Mouse (Mus musculus): ENCODE measurements at regions not wholly inside any gene's neighbourhood (a gene's known extent, or its start where the extent isn't known, plus 50 kb on each side); places are given as distances from the start of the nearest gene placed in this dataset.

DNA sequence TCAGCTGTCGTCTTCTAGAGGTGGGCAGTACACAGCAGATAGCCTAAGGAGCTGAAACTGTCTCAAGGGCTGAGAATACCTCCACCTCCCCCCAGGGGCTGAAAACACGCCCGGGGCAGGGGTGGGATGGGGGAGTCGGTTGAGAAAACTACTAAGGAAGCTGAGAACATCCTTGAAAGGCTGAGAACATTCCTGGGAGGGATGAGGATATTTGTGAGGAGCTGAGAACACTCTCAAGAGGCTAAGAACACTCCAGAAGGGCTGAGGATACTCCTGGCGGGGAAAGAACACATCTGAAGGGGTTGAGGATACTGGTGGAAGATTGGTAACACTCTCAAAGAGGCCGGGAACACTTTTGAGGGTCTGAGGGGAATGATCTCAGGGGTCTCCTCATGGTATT, 81.3 kb upstream of the Gm9887 start:
- no peak for DNase-seq

DNA sequence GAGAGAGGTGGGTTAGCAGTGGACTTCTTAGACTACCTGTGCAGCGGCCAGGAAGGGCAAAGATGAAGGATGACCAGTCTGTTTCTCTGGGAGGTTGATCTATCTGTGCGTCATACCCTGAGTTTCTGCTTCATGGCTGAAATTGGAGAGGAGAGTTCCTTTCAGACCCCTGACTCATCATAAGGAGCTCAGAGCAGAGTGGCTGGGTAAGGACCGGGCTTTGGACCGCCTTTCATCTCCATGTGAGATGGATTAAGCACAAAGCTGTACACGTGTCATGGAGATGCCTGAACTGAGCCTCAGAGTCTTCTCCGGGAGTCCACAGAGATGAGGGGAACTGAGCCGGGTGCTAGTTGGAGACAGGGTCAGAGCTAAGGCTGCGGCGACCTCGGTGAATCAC, 80.7 kb upstream of the Gm9887 start:
- DNase-seq: no peak

DNA sequence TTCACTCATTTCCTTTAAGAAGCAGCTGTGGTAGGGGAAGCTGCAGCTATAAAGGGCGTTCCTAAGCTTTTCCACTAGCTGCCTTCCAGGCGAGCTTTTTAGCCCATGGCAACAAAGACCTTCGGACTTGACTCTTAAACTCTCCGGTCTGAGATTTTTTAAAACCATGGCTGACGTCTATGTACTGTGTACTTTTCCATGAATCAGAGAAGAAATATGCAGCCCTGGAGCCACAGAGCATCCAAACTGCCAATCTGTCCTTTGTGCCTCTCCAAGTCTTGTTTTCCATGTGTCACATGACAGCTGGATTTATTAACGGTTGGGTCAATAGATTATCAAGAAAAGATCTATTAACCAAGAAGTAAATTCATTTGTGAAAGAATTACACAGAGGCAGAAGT, 78.9 kb upstream of the Gm9887 start:
- peak; percentile 31 to 55 for DNase-seq

DNA sequence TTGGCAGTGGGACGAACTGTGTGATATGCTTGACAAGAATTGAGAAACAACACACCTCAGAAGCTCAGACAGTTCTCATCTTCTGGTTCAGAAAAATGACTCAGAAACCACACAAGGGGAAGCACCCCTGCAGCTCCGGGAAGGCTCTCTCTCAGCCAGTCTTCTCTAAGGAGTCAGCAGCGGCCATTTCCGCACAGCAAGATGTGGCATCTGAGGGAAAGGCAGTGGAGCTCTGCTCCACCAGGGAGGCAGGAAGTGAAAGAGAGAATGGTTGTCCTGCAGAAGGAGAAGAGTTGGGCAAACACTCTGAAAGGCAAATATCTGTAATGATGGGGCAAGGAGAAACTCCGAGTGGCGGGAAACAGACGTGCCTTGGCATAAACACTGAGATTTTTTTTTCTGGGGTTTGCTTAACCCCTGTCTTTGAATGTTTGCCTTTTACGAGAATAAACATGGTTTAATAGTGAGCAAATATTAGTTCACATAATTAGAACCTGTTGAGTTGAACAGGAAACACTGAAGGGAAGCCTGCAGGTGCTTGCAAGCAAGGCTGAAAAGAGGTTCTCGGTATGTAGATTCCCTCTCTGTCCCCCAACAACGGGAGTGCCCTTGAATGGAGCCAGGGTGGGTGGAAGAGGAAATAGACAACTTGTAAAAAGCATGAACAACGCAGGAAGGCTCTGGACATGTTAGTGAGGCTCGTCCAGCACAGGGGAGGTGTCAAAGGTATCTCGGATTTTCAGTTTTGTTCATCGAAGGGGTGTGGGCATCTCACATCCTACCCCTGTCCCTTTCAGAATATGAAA, 75.9 kb upstream of the Gm9887 start:
- peak in 1 of 2 experiments; percentile 51 for DNase-seq

DNA sequence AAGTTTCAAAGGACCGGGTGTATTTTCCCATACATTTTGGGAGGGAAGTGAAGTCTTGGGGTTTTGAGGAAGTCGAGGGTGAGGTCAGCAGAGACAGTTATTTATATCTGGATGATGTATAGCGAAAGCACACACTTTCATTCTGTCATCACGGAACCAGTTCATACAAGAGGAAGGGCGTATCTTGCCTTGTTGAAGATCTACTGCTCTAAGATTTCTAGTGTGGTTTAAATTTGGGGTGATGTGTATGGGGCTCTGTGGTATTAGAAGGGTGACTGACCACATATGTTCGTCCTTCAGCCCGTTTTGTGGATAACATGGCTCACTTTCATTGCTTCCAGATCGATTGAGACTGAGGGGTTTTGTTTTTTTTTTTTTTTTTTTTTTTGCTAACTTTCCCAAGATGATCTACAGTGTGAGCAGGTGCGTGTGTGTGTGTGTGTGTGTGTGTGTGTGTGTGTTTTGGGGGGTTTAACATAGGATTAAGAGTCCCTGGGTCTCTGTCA, 75.1 kb upstream of the Gm9887 start:
- no peak for DNase-seq

DNA sequence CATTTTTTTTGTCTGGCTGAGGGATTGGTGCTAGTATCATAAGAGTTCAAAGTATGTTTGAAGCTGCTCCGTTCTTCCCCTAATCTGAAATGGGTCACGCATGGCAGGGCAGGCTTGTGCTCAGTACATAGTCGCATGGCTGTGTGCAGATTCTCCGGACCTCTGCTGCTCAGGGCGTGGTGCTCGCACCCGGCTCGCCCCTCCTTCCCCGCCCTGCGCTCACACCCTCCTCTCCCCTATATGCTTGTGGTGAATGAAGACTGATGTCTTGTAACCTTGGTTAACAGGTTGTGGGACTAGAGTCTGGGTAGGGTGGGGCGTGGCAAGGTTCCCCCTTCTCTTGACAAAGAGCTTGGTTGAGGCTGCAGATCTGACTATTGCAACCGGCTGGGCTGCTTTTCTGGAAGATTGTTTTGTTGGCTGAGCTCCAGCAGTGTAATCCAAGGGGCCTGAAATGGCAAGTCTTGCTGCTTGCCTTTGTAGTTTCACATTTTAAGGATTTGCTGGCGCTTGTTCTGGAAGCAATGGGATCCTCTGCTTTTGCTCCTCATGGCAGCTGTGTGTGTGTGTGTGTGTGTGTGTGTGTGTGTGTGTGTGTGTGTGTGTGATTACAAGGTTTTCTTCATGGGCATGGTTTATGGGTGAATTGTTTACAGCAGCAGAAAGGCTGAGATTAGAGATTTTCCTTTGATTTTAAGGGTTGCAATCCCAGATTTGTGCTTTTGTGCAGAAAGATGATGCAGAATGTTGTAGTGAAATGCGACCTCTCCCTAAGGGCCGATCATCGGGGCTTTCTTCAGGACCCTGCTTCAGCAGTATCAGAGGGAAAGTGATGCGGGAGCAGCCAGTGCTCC, 74.4 kb upstream of the Gm9887 start:
- peak; percentile 55 to 79 for DNase-seq

DNA sequence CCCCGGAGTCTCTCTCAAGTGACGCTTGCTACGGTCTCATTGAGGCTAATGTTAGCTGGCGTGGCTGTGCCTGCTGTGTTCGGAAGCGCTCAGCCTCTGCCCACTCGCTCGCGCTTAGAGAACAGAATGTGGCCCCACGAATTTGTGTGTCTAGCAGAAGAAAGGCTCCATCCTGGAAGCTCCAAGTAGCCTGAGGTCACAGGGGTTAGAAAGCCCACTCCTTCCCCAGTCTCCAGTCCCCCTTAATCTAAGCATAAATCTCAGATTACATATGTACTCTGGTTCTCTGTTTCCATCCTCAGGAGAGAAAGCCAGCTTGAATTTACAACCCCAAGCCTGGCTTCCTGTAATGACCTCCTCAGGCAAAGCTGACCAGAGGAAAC, 73.8 kb upstream of the Gm9887 start:
- no peak for DNase-seq

DNA sequence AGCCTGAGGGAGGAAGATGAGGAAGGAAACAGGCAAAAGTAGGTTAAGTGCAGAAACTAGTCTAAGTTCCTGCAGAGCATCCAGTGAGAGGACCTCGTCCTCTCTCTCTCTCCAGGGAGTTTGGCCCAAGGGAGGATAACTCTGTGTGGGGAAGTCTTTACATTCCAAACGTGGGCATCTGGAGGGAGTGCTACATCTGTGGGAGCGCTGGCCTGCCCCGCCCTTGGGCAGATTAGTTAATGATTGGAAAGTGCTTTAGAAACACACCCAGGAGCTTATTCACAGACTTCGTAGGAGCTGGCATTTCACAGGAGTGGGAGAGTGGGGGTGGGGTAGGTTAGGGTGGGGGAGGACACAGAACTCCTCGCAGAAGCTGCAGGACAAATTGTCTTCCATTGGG, 70.1 kb upstream of the Gm9887 start:
- DNase-seq: no peak

DNA sequence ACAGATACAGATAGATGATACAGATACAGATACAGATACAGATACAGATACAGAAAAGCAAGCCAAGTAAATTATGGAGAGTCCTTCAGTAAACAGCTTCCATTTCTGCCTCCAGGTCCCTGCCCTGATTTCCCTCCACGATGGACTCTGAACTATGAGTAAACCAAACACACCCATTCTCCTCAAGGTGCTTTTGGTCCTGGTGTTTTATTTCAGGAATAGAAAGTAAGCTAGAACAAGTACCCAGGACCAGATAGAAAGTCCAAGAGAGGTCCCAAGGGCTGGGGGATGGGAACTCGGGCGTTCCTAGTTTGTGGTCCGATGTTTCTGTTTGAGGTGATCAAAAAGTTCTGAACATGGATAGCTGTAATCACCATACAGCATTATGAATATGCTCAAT, 69.5 kb upstream of the Gm9887 start:
- DNase-seq: no peak

DNA sequence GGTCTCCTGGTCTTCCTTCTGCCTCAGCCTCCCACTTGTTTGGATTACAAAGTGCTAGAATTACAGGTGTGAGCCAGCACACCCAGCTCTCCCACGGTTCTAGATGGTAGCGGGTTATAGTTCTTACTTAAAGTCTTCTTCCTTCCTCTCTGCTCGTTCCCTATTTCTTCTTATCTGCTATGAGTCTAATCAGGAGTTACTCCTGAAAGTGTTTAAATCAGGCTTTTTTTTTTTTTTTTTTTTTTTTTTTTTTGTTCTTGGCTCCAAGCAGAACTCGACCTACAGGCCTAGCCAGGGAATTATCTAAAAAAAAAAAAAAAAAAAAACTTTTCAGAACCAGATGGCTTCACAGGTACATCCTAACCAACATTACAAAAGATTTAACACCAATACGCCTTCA, 66.0 kb upstream of the Gm9887 start:
- no peak for DNase-seq

DNA sequence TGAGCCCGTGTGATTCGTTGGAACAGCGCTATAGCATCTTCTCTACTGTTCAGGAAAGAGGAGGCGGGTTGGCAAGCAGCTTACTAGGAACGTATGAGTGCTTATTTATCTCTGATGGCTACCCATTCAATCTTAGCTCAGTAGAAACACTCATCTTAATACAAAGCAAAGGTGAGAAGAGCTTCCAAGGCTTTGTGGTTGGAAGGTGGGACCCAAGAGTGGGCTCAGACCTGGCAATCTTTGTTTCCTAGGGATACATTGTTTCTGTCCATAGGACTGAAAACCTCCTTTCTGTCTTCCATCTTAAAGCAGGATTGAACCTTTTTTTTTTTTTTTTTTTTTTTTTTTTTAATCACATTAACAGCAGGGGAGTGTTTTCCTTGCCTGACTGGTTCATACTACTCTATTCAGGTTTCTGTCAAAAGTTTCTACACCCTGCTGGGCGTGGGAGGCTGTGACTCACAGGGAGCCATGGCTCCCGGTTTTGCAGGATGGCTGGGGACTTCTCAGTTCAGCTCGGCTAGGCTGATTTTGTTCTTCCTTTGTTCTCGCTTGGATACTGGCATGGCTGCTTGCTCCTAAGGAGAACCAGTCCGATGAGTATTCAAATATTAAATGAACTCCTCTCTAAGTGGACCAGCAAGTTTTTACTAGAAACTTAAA, 64.7 kb upstream of the Gm9887 start:
- DNase-seq: no peak

DNA sequence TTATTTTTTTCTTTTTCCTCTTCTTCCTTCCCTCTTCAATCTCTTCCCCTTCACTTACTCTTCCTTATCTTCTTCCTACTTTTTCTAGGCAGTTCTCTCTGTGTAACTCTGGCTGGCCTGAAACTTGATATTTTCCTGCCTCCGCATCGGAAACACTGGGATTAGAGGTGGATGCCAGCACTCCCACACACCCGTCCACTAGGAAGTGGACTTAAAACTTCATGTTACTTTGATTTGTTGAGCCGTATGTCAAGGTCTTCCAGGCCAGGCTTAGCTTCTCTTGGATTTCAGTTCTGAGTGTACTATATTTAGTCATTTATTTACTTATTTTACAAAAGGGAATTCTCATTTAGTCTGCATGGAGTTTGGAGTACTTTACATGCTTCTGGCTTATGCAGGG, 62.1 kb upstream of the Gm9887 start:
- DNase-seq: no peak

DNA sequence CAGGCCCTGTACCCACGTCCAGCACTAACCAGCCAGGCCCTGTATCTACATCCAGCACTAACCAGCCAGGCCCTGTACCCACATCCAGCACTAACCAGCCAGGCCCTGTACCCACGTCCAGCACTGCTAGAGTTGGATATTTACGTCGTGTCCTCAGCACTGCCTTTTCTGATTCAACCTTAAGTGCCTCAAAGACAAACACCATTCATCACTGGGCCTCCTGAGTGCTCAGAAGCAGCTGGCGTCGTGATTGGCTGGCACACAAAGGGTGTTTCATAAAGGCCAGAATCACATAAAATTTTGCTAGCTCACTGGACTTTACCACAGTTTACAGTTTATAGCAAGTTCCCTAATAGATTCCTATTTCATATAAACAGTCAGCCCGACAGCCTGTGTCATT, 59.8 kb upstream of the Gm9887 start:
- no peak for DNase-seq

DNA sequence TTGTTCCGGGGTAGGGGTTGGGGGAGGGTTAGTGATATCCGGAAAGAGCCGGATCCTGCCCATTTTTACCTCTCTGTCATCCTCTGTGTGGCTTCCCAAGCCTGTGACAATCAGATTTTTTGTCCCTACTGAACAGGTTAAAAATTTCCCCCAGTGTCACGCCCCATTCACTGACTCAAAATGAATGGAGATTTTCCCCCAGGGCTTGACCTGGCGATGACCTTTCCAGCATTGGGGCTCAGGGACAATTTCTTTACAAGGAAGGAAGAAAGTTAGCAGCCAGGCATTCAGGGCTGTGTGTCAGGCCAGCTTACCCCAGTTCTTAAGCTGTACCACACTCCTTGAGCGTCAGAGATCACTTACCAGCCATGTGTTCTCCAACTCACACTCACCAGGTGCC, 55.9 kb upstream of the Gm9887 start:
- no peak for DNase-seq

DNA sequence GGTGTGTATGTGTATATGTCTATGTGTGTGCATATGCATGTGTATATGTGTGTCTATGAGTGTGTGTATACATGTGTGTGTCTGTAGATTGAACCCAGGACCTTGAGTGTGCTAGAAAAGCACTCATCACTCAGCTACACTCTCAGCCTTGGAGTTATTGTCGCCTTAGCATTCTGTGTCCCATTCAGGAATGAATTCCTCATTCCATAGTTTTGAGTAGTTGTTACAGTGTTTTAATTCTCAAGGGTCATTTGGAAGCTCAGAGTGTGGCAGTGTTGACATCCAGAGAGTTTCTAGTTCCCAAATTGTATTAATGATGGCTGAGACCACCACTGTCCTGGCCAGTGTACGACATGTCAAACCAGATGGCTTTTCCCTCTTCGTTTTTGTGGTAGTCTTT, 53.4 kb upstream of the Gm9887 start:
- DNase-seq: no peak

DNA sequence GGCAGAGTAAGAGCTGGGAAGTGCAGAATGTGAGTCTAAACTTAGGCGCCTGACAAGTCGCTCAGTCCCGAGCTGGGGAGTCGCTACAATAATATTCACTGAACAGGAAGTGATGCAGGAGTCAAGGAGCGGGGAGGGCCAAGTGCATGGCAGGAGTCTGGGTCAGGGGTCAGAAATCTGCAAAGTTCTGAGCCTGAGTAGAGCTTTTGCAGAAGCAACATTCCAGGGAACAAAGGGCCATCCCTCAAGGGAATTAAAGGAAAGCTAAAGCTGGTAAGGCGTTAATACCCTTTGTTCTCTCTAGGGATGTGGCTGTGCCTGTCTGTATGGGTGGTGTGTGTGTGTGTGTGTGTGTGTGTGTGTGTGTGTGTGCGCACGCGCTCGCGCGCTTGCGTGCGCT, 52.7 kb upstream of the Gm9887 start:
- DNase-seq: peak in 1 of 2 experiments; percentile 49
